18 mouse cellular contexts compared by ENCODE assay signal in genomic region chr5:4221981-4222623, GRCm38 (mm10). TPM values are rescaled to one million over a fixed set of nuclear protein-coding genes. Genes with fewer than 3 reads are reported as not detected.
DNase-seq lines count a peak whose midpoint lies in the region; ATAC-seq and TF ChIP-seq lines count a peak whose summit lies in the region.
"Had no signal": no experiment of that assay in that cellular context is flagged by ENCODE, and none has a peak within 500 bp of the region (broad histone marks: within the 10 kb centered on the region; RNA-seq: fewer than 3 reads in every experiment).

No protein-coding gene starts in this region.

- in situ Hi-C loops in Patski (cut with MboI; ENCODE audit: low pct_unique_long_range_greater_than_20kb): no loop called here

- whole genome bisulfite sequencing in lung, postnatal 0 days: 47% methylated on average over 6 of the region's 6 CpGs
- 47% methylated on average over 6 of the region's 6 CpGs for WGBS in lung, adult 2 months
- 74% methylated on average over 6 of the region's 6 CpGs for WGBS in kidney, adult 2 months

- no peaks in the 10 kb centered on the region for H3K9me3 ChIP-seq in lung, postnatal 0 days (ENCODE audit: low read length)
- H3K9me3 ChIP-seq: liver, embryonic 12.5 days; midbrain, embryonic 13.5 days; neural tube, embryonic 15.5 days had no signal

- TF ChIP-seq POLR2A in lung, adult 2 months (IDR thresholded peaks at IDR 0.05; ENCODE audit: borderline replicate concordance, extremely low read depth, low read depth, low read length): no peak
- no peak for TF ChIP-seq POLR2A in kidney, adult 2 months (IDR thresholded peaks at IDR 0.05; ENCODE audit: low read depth, low read length)

- no peak overlapping the region for H3K4me2 ChIP-seq in lung, postnatal 0 days (replicated peaks; ENCODE audit: low read depth, low read length)
- H3K4me2 ChIP-seq: liver, embryonic 12.5 days; midbrain, embryonic 13.5 days; neural tube, embryonic 15.5 days had no signal

- POLR2A ChIA-PET in Patski (lab: Charles Lee): interaction anchor here (0.7 kb wide), 1 partner anchor 11 kb away, joined by 4 read pairs; no protein-coding TSS in a partner anchor

- no peaks in the 10 kb centered on the region for H3K36me3 ChIP-seq in lung, postnatal 0 days (ENCODE audit: insufficient read depth, low read length)
- H3K36me3 ChIP-seq in kidney, adult 2 months (ENCODE audit: control insufficient read depth, insufficient read depth, low read length): no peaks in the 10 kb centered on the region
- H3K36me3 ChIP-seq: liver, embryonic 12.5 days; midbrain, embryonic 13.5 days; neural tube, embryonic 15.5 days had no signal

- CTCF ChIA-PET in Patski (lab: Charles Lee): interaction anchor here (0.9 kb wide), 1 partner anchor 12 kb away, joined by 3 read pairs; no protein-coding TSS in a partner anchor

- no peak overlapping the region for H3K27ac ChIP-seq in lung, postnatal 0 days (ENCODE audit: low read length)
- no peak overlapping the region for H3K27ac ChIP-seq in kidney, adult 2 months (ENCODE audit: insufficient read depth, low read depth, low read length)
- H3K27ac ChIP-seq: liver, embryonic 12.5 days; midbrain, embryonic 13.5 days; neural tube, embryonic 15.5 days; stomach, postnatal 0 days had no signal

- no peak for TF ChIP-seq CTCF in lung, postnatal 0 days (IDR thresholded peaks at IDR 0.05)
- no peak for TF ChIP-seq CTCF in lung, adult 2 months (IDR thresholded peaks at IDR 0.05; ENCODE audit: insufficient read depth, low read length)
- no peak for TF ChIP-seq CTCF in Patski (IDR thresholded peaks at IDR 0.05)
- TF ChIP-seq CTCF in kidney, adult 2 months (conservative IDR thresholded peaks at IDR 0.05; ENCODE audit: insufficient read depth, insufficient read length, low read depth, low read length): no peak

- ATAC-seq in lung, postnatal 0 days: peak; percentile 32; the same call in 1 of the 2 replicates
- ATAC-seq in Patski: peak; percentile 35
- ATAC-seq: hindbrain, embryonic 16.5 days; intestine, postnatal 0 days; liver, embryonic 12.5 days; midbrain, embryonic 13.5 days had no signal

- H3K4me1 ChIP-seq in lung, postnatal 0 days (ENCODE audit: insufficient read depth, low read depth, low read length): no peaks in the 10 kb centered on the region
- no peaks in the 10 kb centered on the region for H3K4me1 ChIP-seq in lung, adult 2 months (ENCODE audit: control insufficient read depth, insufficient read depth, low read length)
- no peaks in the 10 kb centered on the region for H3K4me1 ChIP-seq in kidney, adult 2 months (ENCODE audit: control insufficient read depth, insufficient read depth, low read length)
- H3K4me1 ChIP-seq: liver, embryonic 12.5 days; midbrain, embryonic 13.5 days; neural tube, embryonic 15.5 days had no signal

- H3K27me3 ChIP-seq in lung, postnatal 0 days (replicated peaks; ENCODE audit: insufficient read depth, low read length): no peaks in the 10 kb centered on the region
- H3K27me3 ChIP-seq in Patski: no peaks in the 10 kb centered on the region
- no peaks in the 10 kb centered on the region for H3K27me3 ChIP-seq in kidney, adult 2 months (replicated peaks; ENCODE audit: control insufficient read depth, insufficient read depth, low read length)
- H3K27me3 ChIP-seq: liver, embryonic 12.5 days; midbrain, embryonic 13.5 days; neural tube, embryonic 15.5 days had no signal

- DNase-seq in layer of hippocampus, adult 11-12 months (ENCODE audit: low spot score): peak; percentile 3
- no peak for DNase-seq in layer of hippocampus, postnatal 25 days (ENCODE audit: extremely low spot score in 1 of 2, low spot score in 1 of 2)
- DNase-seq in lung, postnatal 0 days (ENCODE audit: low spot score): peak; percentile 42
- no peak for DNase-seq in lung, adult 2 months
- no peak for DNase-seq in Patski (ENCODE audit: low read depth, low spot score)
- peak; percentile 46 for DNase-seq in telencephalon, adult 2 months (ENCODE audit: low read depth, low spot score)
- DNase-seq in kidney, adult 2 months: no peak
- DNase-seq: cerebellum, postnatal 10 days; gastrocnemius, postnatal 14 days; kidney, postnatal 14 days; layer of hippocampus, adult 9-11 months; thymus, postnatal 25 days had no signal

- no peak; the same call in 1 of the 2 replicates for TF ChIP-seq EP300 in lung, postnatal 0 days (IDR thresholded peaks at IDR 0.05)

- no peak overlapping the region for H3K9ac ChIP-seq in lung, postnatal 0 days (replicated peaks; ENCODE audit: low read depth)
- H3K9ac ChIP-seq: liver, embryonic 12.5 days; midbrain, embryonic 13.5 days; neural tube, embryonic 15.5 days had no signal

- H3K4me3 ChIP-seq in lung, postnatal 0 days (ENCODE audit: low read depth, low read length): no peak overlapping the region
- H3K4me3 ChIP-seq in lung, adult 2 months (replicated peaks; ENCODE audit: extremely low read depth, low read depth, low read length): no peak overlapping the region
- no peak overlapping the region for H3K4me3 ChIP-seq in kidney, adult 2 months (ENCODE audit: insufficient read depth, low read depth, low read length)
- H3K4me3 ChIP-seq: liver, embryonic 12.5 days; midbrain, embryonic 13.5 days; neural tube, embryonic 15.5 days had no signal

RNA-seq across cellular contexts. Expression of gene Mterf1b, which starts 29.9 kb away (rescaled TPM):
- total RNA-seq in layer of hippocampus, postnatal 25 days (2021): 1 to 10 TPM; 5.0 to 5.8 TPM
- 1.9 and 2.5 TPM in 2 replicates for polyA plus RNA-seq in lung, postnatal 0 days (2015; fragmentation: Nextera tagmentation; extraction: Ambion mirVana)
- 0.15 and 0.47 TPM in 2 replicates for polyA plus RNA-seq in lung, adult 2 months (2012; rRNA removed)
- 3.4 TPM for polyA plus RNA-seq in Patski (2021)
- 0.27 and 0.53 TPM in 2 replicates for polyA plus RNA-seq in kidney, adult 2 months (2012; rRNA removed)

Comparison
In these comparisons a context has a peak if more than half of its experiments do, and no peak if none do; other contexts are left out.
1. DNase-seq: peak in layer of hippocampus, adult 11-12 months (single experiment), lung, postnatal 0 days (single experiment) and telencephalon, adult 2 months (single experiment); none in layer of hippocampus, postnatal 25 days (0 of 2), lung, adult 2 months (single experiment), Patski (single experiment) and kidney, adult 2 months (single experiment).